Mouse (Mus musculus): ENCODE measurements around the gene Irgm2.

Irgm2 gene

DNA sequence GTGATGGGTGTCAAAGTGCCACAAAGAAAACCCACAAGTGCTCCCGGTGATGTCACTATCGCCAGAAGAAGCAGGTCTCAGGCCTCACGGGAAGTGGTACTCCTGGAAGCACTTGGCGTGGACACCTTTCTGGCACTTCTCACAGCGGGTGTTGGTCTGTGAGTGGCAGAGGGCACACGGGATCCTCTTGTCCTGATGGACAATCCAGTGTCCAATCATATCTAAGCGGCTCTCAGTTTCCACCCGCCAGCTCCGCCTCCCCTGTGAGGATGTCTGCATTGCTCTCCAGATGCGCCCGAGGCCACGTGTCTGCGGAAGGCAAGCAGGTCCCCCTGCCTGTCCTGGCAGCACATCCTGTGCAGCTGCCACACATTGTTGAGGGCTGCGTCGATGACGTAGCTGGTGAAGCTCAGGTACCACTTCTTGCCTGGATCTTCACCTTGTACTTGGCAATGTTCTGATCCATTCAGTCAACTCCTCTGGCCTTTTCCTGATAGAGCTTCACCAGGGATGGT, 31.0 kb downstream of the Irgm2 start:
- ChIA-PET CTCF (interaction anchor here in 2 of 4 experiments (0.5 to 1.0 kb wide), 2 partner anchors 9 to 52 kb away, joined by 3 read pairs; no protein-coding TSS in a partner anchor), POLR2A (interaction anchor here in 2 of 4 experiments (1.0 to 1.2 kb wide), 3 partner anchors 9 to 51 kb away, joined by 3 to 5 read pairs (median 4); no protein-coding TSS in a partner anchor)

GRCm38 (mm10) chr11:58231156-58231555, 31.7 kb downstream of the Irgm2 start:
- CTCF ChIA-PET, result interaction anchor here in 1 of 4 experiments (1.0 kb wide), 1 partner anchor 8 kb away, joined by 3 read pairs; no protein-coding TSS in a partner anchor
- POLR2A ChIA-PET, result interaction anchor here in 2 of 4 experiments (1.1 to 1.2 kb wide), 2 partner anchors 16 to 52 kb away, joined by 3 to 5 read pairs; no protein-coding TSS in a partner anchor

GRCm38 (mm10) chr11:58234551-58234950, 35.1 kb downstream of the Irgm2 start:
- CTCF ChIA-PET, result interaction anchor here in 3 of 4 experiments (1.0 to 1.5 kb wide), 4 partner anchors 9 to 119 kb away, joined by 3 to 4 read pairs (median 3); no protein-coding TSS in a partner anchor

GRCm38 (mm10) chr11:58235152-58235551, 35.7 kb downstream of the Irgm2 start:
- ChIA-PET CTCF (interaction anchor here (0.6 to 1.5 kb wide), 10 partner anchors 9 to 118 kb away, joined by 3 to 5 read pairs (median 4); no protein-coding TSS in a partner anchor), POLR2A (interaction anchor here in 3 of 4 experiments (0.5 to 0.6 kb wide), 4 partner anchors 72 to 639 kb away, joined by 3 to 8 read pairs (median 5); no protein-coding TSS in a partner anchor)

More at GRCm38 (mm10) chr11:58234551-58234950, 35.1 kb downstream of the Irgm2 start:
- POLR2A ChIA-PET, result interaction anchor here in 1 of 4 experiments (0.6 kb wide), 2 partner anchors 224 to 640 kb away, joined by 3 to 8 read pairs; no protein-coding TSS in a partner anchor

- POLR2A ChIA-PET, result interaction anchor here in 3 of 4 experiments (0.6 to 2.3 kb wide), 28 partner anchors 9 to 924 kb away, joined by 3 to 12 read pairs (median 4); partner anchors contain the start of genes Gemin5 (in 2 of the 3), Sh3bp5l (in 2 of the 3), Zfp672 (in 2 of the 3) and Zfp692 (in 2 of the 3)
- CTCF ChIA-PET, result interaction anchor here (0.5 to 2.3 kb wide), 47 partner anchors 9 to 666 kb away, joined by 3 to 20 read pairs (median 4); partner anchors contain the start of genes 2810021J22Rik (in 1 of the 4), Gemin5 (in 1 of the 4), Igtp (in 1 of the 4) and Irgm2 (in 1 of the 4)
Observed at GRCm38 (mm10) chr11:58238840-58239791, 39.7 kb downstream of the Irgm2 start.

GRCm38 (mm10) chr11:58247294-58247693, 47.9 kb downstream of the Irgm2 start:
- POLR2A ChIA-PET, result interaction anchor here in 1 of 4 experiments (0.6 kb wide), 1 partner anchor 554 kb away, joined by 4 read pairs; no protein-coding TSS in a partner anchor

GRCm38 (mm10) chr11:58249203-58249981, 50.0 kb downstream of the Irgm2 start:
- CTCF ChIA-PET, result interaction anchor here in 1 of 4 experiments (2.1 kb wide), 1 partner anchor 14 kb away, joined by 5 read pairs; no protein-coding TSS in a partner anchor
- POLR2A ChIA-PET, result interaction anchor here in 2 of 4 experiments (0.8 to 1.7 kb wide), 2 partner anchors 10 to 50 kb away, joined by 6 read pairs; no protein-coding TSS in a partner anchor

More at GRCm38 (mm10) chr11:58247294-58247693, 47.9 kb downstream of the Irgm2 start:
- CTCF ChIA-PET, result interaction anchor here in 2 of 4 experiments (0.6 to 0.7 kb wide), 2 partner anchors 21 to 48 kb away, joined by 3 to 6 read pairs; partner anchors contain the start of gene Igtp (in 1 of the 2)

GRCm38 (mm10) chr11:58250550-58250949, 51.1 kb downstream of the Irgm2 start:
- POLR2A ChIA-PET, result interaction anchor here in 2 of 4 experiments (0.6 to 1.7 kb wide), 4 partner anchors 9 to 471 kb away, joined by 3 to 6 read pairs (median 6); no protein-coding TSS in a partner anchor
- CTCF ChIA-PET, result interaction anchor here in 3 of 4 experiments (0.7 to 2.1 kb wide), 3 partner anchors 12 to 475 kb away, joined by 3 to 5 read pairs (median 4); no protein-coding TSS in a partner anchor

DNA sequence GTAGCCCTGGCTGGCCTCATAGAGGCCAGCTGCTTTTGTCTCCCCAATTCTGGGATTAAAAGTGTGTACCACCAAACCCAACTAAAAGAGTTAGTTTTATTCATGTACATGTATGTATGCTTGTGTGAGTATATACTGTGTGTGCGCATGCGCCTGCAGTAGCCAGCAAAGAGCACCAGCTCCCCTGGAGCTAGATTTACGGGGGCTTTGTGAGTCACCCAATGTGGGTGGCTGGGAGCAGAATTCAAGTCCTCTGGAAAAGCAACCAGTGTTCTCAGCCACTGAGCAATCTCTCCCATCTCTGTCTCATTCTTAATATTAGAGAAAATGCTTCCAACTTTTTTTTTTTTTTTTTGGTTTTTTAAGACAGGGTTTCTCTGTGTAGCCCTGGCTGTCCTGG, 55.0 kb downstream of the Irgm2 start:
- ChIA-PET POLR2A (interaction anchor here in 2 of 4 experiments (0.7 kb wide), 2 partner anchors 118 to 192 kb away, joined by 4 to 5 read pairs; no protein-coding TSS in a partner anchor), CTCF (interaction anchor here in 3 of 4 experiments (0.7 to 0.9 kb wide), 3 partner anchors 53 to 457 kb away, joined by 3 to 5 read pairs (median 3); no protein-coding TSS in a partner anchor)

GRCm38 (mm10) chr11:58257816-58258215, 58.4 kb downstream of the Irgm2 start:
- ChIA-PET CTCF (interaction anchor here in 1 of 4 experiments (0.6 kb wide), 1 partner anchor 265 kb away, joined by 5 read pairs; no protein-coding TSS in a partner anchor), POLR2A (no interaction called here)

GRCm38 (mm10) chr11:58260156-58260555, 60.7 kb downstream of the Irgm2 start:
- ChIA-PET CTCF (interaction anchor here in 1 of 4 experiments (1.5 kb wide), 1 partner anchor 34 kb away, joined by 3 read pairs; no protein-coding TSS in a partner anchor), POLR2A (interaction anchor here in 1 of 4 experiments (1.1 kb wide), 1 partner anchor 12 kb away, joined by 3 read pairs; no protein-coding TSS in a partner anchor)

- CTCF ChIA-PET, result interaction anchor here in 2 of 4 experiments (0.6 kb wide), 2 partner anchors 39 to 667 kb away, joined by 3 to 4 read pairs; no protein-coding TSS in a partner anchor
- POLR2A ChIA-PET, result interaction anchor here in 1 of 4 experiments (1.6 kb wide), 1 partner anchor 22 kb away, joined by 3 read pairs; no protein-coding TSS in a partner anchor
Observed at GRCm38 (mm10) chr11:58261826-58262225, 62.4 kb downstream of the Irgm2 start.

- POLR2A ChIA-PET, result interaction anchor here in 1 of 4 experiments (1.6 kb wide), 1 partner anchor 22 kb away, joined by 3 read pairs; no protein-coding TSS in a partner anchor
- CTCF ChIA-PET, result interaction anchor here in 3 of 4 experiments (0.6 to 1.1 kb wide), 3 partner anchors 38 to 667 kb away, joined by 3 to 4 read pairs (median 4); no protein-coding TSS in a partner anchor
Observed at GRCm38 (mm10) chr11:58262336-58262735, 62.9 kb downstream of the Irgm2 start.

DNA sequence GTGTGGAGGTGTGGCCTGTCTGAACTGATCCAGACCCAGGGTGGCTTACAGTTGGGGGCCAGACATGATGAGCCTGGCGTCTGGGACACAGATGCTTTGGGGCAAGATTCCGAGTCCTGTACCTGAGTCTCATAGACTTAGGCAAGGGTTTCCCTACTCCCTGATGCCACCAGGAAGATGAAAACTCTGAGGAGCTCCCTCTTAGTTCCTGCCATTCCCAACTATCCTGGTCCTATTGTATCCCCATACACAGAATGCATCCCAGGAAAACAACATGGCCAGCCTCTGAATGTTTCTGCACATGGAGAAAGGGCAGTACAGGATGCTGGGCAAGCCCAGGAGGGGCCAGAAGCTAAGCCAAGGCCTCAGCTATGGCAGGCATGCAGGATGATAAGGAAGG, 64.1 kb downstream of the Irgm2 start:
- POLR2A ChIA-PET, result interaction anchor here in 1 of 4 experiments (1.6 kb wide), 1 partner anchor 21 kb away, joined by 3 read pairs; no protein-coding TSS in a partner anchor
- CTCF ChIA-PET, result interaction anchor here in 1 of 4 experiments (1.1 kb wide), 1 partner anchor 89 kb away, joined by 4 read pairs; no protein-coding TSS in a partner anchor

- ChIA-PET POLR2A (no interaction called here), CTCF (interaction anchor here in 1 of 4 experiments (0.6 kb wide), 1 partner anchor 49 kb away, joined by 5 read pairs; no protein-coding TSS in a partner anchor)
Observed at GRCm38 (mm10) chr11:58264546-58264945, 65.1 kb downstream of the Irgm2 start.

GRCm38 (mm10) chr11:58268285-58268684, 68.9 kb downstream of the Irgm2 start:
- CTCF ChIA-PET, result interaction anchor here in 1 of 4 experiments (0.5 kb wide), 1 partner anchor 31 kb away, joined by 3 read pairs; no protein-coding TSS in a partner anchor
- POLR2A ChIA-PET, result interaction anchor here in 1 of 4 experiments (0.6 kb wide), 1 partner anchor 20 kb away, joined by 4 read pairs; no protein-coding TSS in a partner anchor

Data from embryonic stem cell, embryonic (primary cell).